10 mouse cellular contexts compared by ENCODE assay signal in the genomic region with DNA sequence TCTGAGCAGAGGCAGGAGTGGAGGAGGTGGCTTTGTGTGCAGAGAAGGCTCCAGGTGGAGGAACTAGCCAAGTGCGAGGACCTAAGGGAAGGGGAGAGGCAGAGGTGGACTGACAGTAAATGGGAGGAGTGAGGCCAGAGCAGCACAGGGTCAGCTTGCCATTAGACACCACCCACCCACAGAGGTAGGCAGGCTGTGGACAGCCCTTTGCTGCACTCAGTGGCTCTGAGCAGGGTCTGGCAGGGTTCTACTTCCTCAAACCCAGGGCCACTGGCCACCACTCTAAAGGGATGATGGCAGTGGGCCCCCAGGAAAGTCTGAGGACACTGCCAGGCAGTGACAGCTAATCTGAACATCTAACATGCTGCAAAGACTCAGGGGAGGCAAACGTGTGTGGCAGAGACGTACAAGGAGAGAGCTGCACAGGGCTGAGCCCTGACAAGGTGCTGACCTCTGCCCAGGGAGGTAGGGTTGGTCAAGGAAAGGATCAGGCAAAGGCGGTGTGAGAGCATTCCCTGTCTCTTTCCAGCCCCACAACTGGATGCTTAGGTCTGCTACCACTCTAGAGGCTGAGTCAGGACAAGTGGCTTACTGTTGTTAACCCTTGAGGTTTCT. TPM values are rescaled to one million over a fixed set of nuclear protein-coding genes. Genes with fewer than 3 reads are reported as not detected.
DNase-seq lines count a peak whose midpoint lies in the region; ATAC-seq lines count a peak whose summit lies in the region.
"Had no signal": no experiment of that assay in that cellular context is flagged by ENCODE, and none has a peak within 500 bp of the region (broad histone marks: within the 10 kb centered on the region; RNA-seq: fewer than 3 reads in every experiment).

No protein-coding gene starts in this region.

- H3K27me3 ChIP-seq in heart, embryonic 11.5 days (ENCODE audit: control insufficient read depth, insufficient read depth, low read length): no peaks in the 10 kb centered on the region
- no peaks in the 10 kb centered on the region for H3K27me3 ChIP-seq in limb, embryonic 13.5 days

- peaks cover 37% of the 10 kb centered on the region for H3K36me3 ChIP-seq in heart, embryonic 11.5 days (ENCODE audit: control insufficient read depth, insufficient read depth, low read length)
- peaks cover 58% of the 10 kb centered on the region for H3K36me3 ChIP-seq in limb, embryonic 13.5 days

- no peak for DNase-seq in heart, postnatal 4 days
- peak; percentile 30 to 51 for DNase-seq in spleen, postnatal 10 days (ENCODE audit: low spot score in 2 of 2)
- no peak for DNase-seq in spleen, postnatal 4 days (ENCODE audit: low spot score in 2 of 2)
- DNase-seq in adrenal gland, adult 2 months: no peak
- DNase-seq in right cerebral cortex, adult 2 months (ENCODE audit: low spot score in 2 of 2): no peak
- DNase-seq in adrenal gland, postnatal 25 days: no peak

- H3K4me3 ChIP-seq in heart, embryonic 11.5 days (ENCODE audit: low read depth, low read length): peak overlapping the region; percentile 81
- peak overlapping the region; percentile 97 for H3K4me3 ChIP-seq in limb, embryonic 13.5 days

- H3K9ac ChIP-seq in heart, embryonic 11.5 days (ENCODE audit: low read depth, low read length): peak overlapping the region; percentile 97
- H3K9ac ChIP-seq in limb, embryonic 13.5 days: peak overlapping the region; percentile 36

- no peaks in the 10 kb centered on the region for H3K9me3 ChIP-seq in heart, embryonic 11.5 days (replicated peaks; ENCODE audit: control insufficient read depth, low read length)
- H3K9me3 ChIP-seq in limb, embryonic 13.5 days: no peaks in the 10 kb centered on the region

- H3K27ac ChIP-seq in heart, embryonic 11.5 days (ENCODE audit: low read depth, low read length): peak overlapping the region; percentile 91
- H3K27ac ChIP-seq in limb, embryonic 13.5 days: no peak overlapping the region; the same call in 1 of the 2 replicates

- H3K4me1 ChIP-seq in heart, embryonic 11.5 days (ENCODE audit: control insufficient read depth, insufficient read depth, low read length): peaks cover 45% of the 10 kb centered on the region
- H3K4me1 ChIP-seq in limb, embryonic 13.5 days: peaks cover 43% of the 10 kb centered on the region

- WGBS in heart, embryonic 11.5 days (ENCODE audit: insufficient replicate concordance): 25% methylated on average over 4 of the region's 4 CpGs
- WGBS in limb, embryonic 13.5 days: 51% methylated on average over 4 of the region's 4 CpGs

- ATAC-seq in heart, embryonic 11.5 days (replicated peaks; ENCODE audit: insufficient number of reproducible peaks, low FRiP score, low TSS enrichment): no peak
- no peak for ATAC-seq in limb, embryonic 13.5 days (ENCODE audit: low FRiP score, low read depth)

- peak overlapping the region; percentile 93 for H3K4me2 ChIP-seq in heart, embryonic 11.5 days
- H3K4me2 ChIP-seq in limb, embryonic 13.5 days (replicated peaks): peak overlapping the region; percentile 99

RNA-seq across cellular contexts. Expression of gene Ehbp1l1, which starts 2.1 kb away (rescaled TPM):
- 54.8 and 68.0 TPM in 2 replicates for polyA plus RNA-seq in heart, embryonic 11.5 days (2014; fragmentation: Nextera tagmentation; extraction: Ambion mirVana)
- total RNA-seq in heart, postnatal 4 days (2021): 100 to 1,000 TPM; 179 to 191 TPM
- polyA plus RNA-seq in limb, embryonic 13.5 days (2015; fragmentation: Nextera tagmentation; extraction: Ambion mirVana): 20.4 and 21.2 TPM in 2 replicates
- total RNA-seq in adrenal gland, adult 2 months (2021): 10 to 100 TPM; 30.3 to 31.6 TPM
- 47.6 and 49.2 TPM in 2 replicates for polyA plus RNA-seq in adrenal gland, adult 2 months (2012; rRNA removed)
- total RNA-seq in adrenal gland, postnatal 25 days (2021): 35.7 and 40.9 TPM in 2 replicates

RNA-seq across cellular contexts. Expression of gene Fam89b, which starts 5.4 kb away (rescaled TPM):
- polyA plus RNA-seq in heart, embryonic 11.5 days (2014; fragmentation: Nextera tagmentation; extraction: Ambion mirVana): 75.5 and 81.6 TPM in 2 replicates
- 10 to 100 TPM; 48.3 to 49.0 TPM for total RNA-seq in heart, postnatal 4 days (2021)
- polyA plus RNA-seq in limb, embryonic 13.5 days (2015; fragmentation: Nextera tagmentation; extraction: Ambion mirVana): 128 and 141 TPM in 2 replicates
- 10 to 100 TPM; 58.1 to 68.4 TPM for total RNA-seq in adrenal gland, adult 2 months (2021)
- 443 and 466 TPM in 2 replicates for polyA plus RNA-seq in adrenal gland, adult 2 months (2012; rRNA removed)
- total RNA-seq in adrenal gland, postnatal 25 days (2021): 44.8 and 59.4 TPM in 2 replicates

RNA-seq across cellular contexts. Expression of gene Ltbp3, which starts 16.7 kb away (rescaled TPM):
- polyA plus RNA-seq in heart, embryonic 11.5 days (2014; fragmentation: Nextera tagmentation; extraction: Ambion mirVana): 9.3 and 9.8 TPM in 2 replicates
- total RNA-seq in heart, postnatal 4 days (2021): 10 to 100 TPM; 78.7 to 79.6 TPM
- polyA plus RNA-seq in limb, embryonic 13.5 days (2015; fragmentation: Nextera tagmentation; extraction: Ambion mirVana): 41.1 and 48.9 TPM in 2 replicates
- total RNA-seq in adrenal gland, adult 2 months (2021): 100 to 1,000 TPM; 174 to 246 TPM
- polyA plus RNA-seq in adrenal gland, adult 2 months (2012; rRNA removed): 737 and 768 TPM in 2 replicates
- 275 and 334 TPM in 2 replicates for total RNA-seq in adrenal gland, postnatal 25 days (2021)

RNA-seq across cellular contexts. Expression of gene Kcnk7, which starts 19.9 kb away (rescaled TPM):
- polyA plus RNA-seq in heart, embryonic 11.5 days (2014; fragmentation: Nextera tagmentation; extraction: Ambion mirVana): not detected in 2 replicates
- not detected for total RNA-seq in heart, postnatal 4 days (2021)
- 0.51 and 0.75 TPM in 2 replicates for polyA plus RNA-seq in limb, embryonic 13.5 days (2015; fragmentation: Nextera tagmentation; extraction: Ambion mirVana)
- total RNA-seq in adrenal gland, adult 2 months (2021): not detected
- not detected in 2 replicates for polyA plus RNA-seq in adrenal gland, adult 2 months (2012; rRNA removed)
- not detected in 2 replicates for total RNA-seq in adrenal gland, postnatal 25 days (2021)
- total RNA-seq: layer of hippocampus, postnatal 10 days had no signal
- polyA plus RNA-seq: brain, embryonic 14.5 days had no signal

RNA-seq across cellular contexts. Expression of gene Pcnx3, which starts 35.3 kb away (rescaled TPM):
- 21.3 and 21.5 TPM in 2 replicates for polyA plus RNA-seq in heart, embryonic 11.5 days (2014; fragmentation: Nextera tagmentation; extraction: Ambion mirVana)
- 10 to 100 TPM; 42.5 to 42.7 TPM for total RNA-seq in heart, postnatal 4 days (2021)
- 25.4 and 28.7 TPM in 2 replicates for polyA plus RNA-seq in limb, embryonic 13.5 days (2015; fragmentation: Nextera tagmentation; extraction: Ambion mirVana)
- 10 to 100 TPM; 88.9 to 90.8 TPM for total RNA-seq in adrenal gland, adult 2 months (2021)
- 330 and 358 TPM in 2 replicates for polyA plus RNA-seq in adrenal gland, adult 2 months (2012; rRNA removed)
- 110 and 124 TPM in 2 replicates for total RNA-seq in adrenal gland, postnatal 25 days (2021)

Comparison
In these comparisons a context has a peak if more than half of its experiments do, and no peak if none do; other contexts are left out.
1. DNase-seq: peak in spleen, postnatal 10 days (2 of 2); none in heart, postnatal 4 days (single experiment), spleen, postnatal 4 days (0 of 2), adrenal gland, adult 2 months (single experiment), right cerebral cortex, adult 2 months (0 of 2) and adrenal gland, postnatal 25 days (single experiment).